Mouse (Mus musculus): Measurements from ENCODE around the gene Olfr1454.

Olfr1454 gene

DNA sequence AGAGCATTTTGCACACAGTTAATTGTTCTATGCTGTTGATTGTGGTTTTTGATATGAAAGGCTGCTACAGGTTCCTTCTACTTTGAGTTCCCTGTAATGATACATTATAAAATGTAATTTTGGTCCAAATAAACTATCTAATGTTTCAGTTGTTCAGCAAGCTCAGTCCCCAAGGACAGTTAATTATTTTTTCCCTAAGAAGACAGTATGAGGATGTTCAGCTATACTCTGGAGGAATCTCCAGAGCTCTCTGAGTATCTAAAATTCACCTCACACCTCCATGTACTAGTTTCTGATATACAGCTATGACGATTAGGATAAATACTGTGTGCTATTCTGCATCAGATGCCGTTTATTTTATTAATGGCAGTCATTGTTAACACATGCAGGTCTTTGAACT lies at the start of gene Olfr1454:
TSS of gene Olfr1454 (plus strand) at position 301 of the 400 bp plus-strand sequence.
- DNase-seq (ENCODE audit: low spot score in 2 of 2), result no peak

DNA sequence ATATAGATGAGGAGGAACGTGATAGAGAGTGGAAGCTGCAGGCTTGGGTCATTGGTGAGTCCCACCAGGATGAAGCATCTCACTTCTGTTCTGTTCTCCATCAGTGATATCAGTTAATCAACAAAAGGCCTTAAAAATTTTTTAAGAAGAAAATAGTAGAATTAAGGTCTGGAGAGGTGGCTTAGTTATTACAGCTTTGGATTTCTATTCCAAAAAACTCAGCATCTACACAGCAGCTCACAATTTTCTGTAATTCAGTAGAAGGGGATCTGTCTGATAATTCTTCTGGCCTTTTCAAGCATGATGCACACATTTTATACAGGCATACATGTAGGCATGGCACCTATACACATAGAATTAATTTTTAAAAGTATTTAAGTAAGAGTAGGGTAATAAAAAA lies 32.2 kb upstream of the Olfr1454 start, which contains the start of gene Olfr1453:
TSS of gene Olfr1453 (minus strand) at position 101 of the 400 bp plus-strand sequence.
- DNase-seq (ENCODE audit: low spot score in 2 of 2), result no peak

DNA sequence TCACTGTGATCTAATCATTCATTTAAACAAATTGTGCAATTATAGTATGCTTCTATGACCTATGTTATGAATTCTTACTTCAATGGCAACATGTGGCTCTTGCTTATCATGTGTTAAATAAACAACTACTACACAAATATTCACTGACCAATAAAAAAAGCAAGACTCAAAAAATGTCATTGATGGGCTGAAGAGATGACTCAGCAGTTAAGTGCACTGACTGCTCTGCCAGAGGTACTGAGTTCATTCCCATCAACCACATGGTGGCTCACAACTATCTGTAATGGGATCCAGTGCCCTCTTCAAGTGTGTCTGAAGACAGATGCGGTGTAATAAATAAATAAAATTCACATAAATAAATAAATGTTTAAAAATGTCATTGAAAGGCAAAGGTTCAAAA lies 33.5 kb downstream of the Olfr1454 start:
- DNase-seq (ENCODE audit: low spot score in 2 of 2), result no peak

DNA sequence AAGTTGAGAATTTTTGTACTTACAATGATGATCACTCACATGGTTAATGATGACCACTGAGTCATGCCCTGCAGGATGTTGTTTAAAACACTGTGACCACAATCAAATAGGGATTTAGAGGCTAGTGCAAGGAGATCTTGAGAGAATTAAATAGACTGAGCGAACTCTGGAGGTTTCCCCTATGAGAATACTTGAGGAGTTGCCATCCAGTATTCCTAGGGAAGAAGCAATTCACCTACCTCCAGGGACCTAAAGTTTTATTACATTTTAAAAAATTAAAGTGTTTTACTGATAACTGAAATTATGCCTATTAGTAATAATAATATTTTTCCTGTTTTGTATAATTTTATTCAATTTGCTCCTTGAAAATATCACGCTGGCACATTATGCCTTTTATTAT lies 37.4 kb downstream of the Olfr1454 start, which contains the start of gene Olfr1457:
TSS of gene Olfr1457 (minus strand) at position 101 of the 400 bp plus-strand sequence.
- no peak for DNase-seq (ENCODE audit: low spot score in 2 of 2)

DNA sequence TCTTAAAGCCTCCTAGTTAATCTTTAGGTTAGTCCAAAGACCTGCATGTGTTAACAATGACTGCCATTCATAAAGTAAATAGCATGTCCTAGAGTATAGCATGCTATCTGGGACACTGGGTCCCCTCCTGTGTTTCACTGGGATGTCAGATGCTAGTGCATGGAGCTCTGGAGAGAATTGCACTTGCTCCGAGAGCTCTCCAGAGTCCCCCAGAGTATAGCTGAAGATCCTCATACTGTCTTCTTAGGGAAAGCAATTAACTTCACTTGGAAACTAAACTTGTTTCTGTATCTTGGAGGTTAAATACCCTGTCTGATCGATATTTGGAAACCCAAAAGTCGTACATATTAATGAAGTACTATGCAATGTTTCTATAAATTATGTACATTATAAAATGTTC lies 46.3 kb downstream of the Olfr1454 start, which contains the start of gene Olfr1458:
TSS of gene Olfr1458 (minus strand) at position 101 of the 400 bp plus-strand sequence.
- DNase-seq (ENCODE audit: low spot score in 2 of 2), result no peak
